ENCODE assay signal across 21 mouse cellular contexts in the genomic region with DNA sequence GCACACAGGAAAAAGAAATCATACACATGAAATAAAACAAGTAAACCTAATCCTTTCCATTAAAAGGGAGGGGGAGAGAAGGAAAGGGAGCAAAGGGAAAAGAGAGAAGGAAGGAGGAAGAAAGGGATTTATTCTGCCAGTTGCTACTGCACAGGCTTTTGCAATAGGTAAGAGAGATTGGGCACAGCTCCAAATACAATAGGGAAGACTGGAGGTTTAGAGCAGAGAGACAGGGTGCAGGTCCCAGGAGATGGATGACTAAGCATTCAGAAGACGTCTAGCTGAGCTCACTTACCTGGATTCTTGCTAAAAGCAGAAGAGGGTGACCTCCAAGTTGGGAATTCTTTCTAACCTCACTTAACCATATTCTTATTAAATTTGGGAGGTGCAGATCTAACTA. TPM values are rescaled to one million over a fixed set of nuclear protein-coding genes. Genes with fewer than 3 reads are reported as not detected.
DNase-seq lines count a peak whose midpoint lies in the region; ATAC-seq and TF ChIP-seq lines count a peak whose summit lies in the region.
"Had no signal": no experiment of that assay in that cellular context is flagged by ENCODE, and none has a peak within 500 bp of the region (broad histone marks: within the 10 kb centered on the region; RNA-seq: fewer than 3 reads in every experiment).

No protein-coding gene starts in this region.

- H3K9me3 ChIP-seq in stomach, embryonic 16.5 days (replicated peaks; ENCODE audit: control insufficient read depth, low read length) = no peaks in the 10 kb centered on the region
- no peaks in the 10 kb centered on the region for H3K9me3 ChIP-seq in heart, embryonic 10.5 days
- H3K9me3 ChIP-seq: embryonic facial prominence, embryonic 15.5 days; forebrain, embryonic 15.5 days; heart, embryonic 15.5 days; hindbrain, embryonic 13.5 days had no signal

- H3K4me1 ChIP-seq in kidney, adult 2 months (ENCODE audit: control insufficient read depth, insufficient read depth, low read length) = no peaks in the 10 kb centered on the region
- H3K4me1 ChIP-seq in stomach, embryonic 16.5 days (ENCODE audit: control insufficient read depth, insufficient read depth, low read length) = no peaks in the 10 kb centered on the region
- no peaks in the 10 kb centered on the region for H3K4me1 ChIP-seq in heart, embryonic 10.5 days
- H3K4me1 ChIP-seq: embryonic facial prominence, embryonic 15.5 days; forebrain, embryonic 15.5 days; heart, embryonic 15.5 days; hindbrain, embryonic 13.5 days had no signal

- H3K27ac ChIP-seq in kidney, adult 2 months (ENCODE audit: insufficient read depth, low read depth, low read length) = no peak overlapping the region
- H3K27ac ChIP-seq in stomach, embryonic 16.5 days (ENCODE audit: low read length) = no peak overlapping the region
- no peak overlapping the region for H3K27ac ChIP-seq in heart, embryonic 10.5 days
- H3K27ac ChIP-seq: embryonic facial prominence, embryonic 15.5 days; forebrain, embryonic 15.5 days; heart, embryonic 15.5 days; hindbrain, embryonic 13.5 days had no signal

- 36% methylated on average over 1 of the region's 1 CpGs for WGBS in kidney, adult 2 months
- 31% methylated on average over 1 of the region's 1 CpGs for WGBS in stomach, embryonic 16.5 days
- WGBS in heart, embryonic 10.5 days = 63% methylated on average over 1 of the region's 1 CpGs

- H3K36me3 ChIP-seq in kidney, adult 2 months (ENCODE audit: control insufficient read depth, insufficient read depth, low read length) = no peaks in the 10 kb centered on the region
- no peaks in the 10 kb centered on the region for H3K36me3 ChIP-seq in stomach, embryonic 16.5 days (ENCODE audit: control insufficient read depth, insufficient read depth, low read length)
- no peaks in the 10 kb centered on the region for H3K36me3 ChIP-seq in heart, embryonic 10.5 days
- H3K36me3 ChIP-seq: embryonic facial prominence, embryonic 15.5 days; forebrain, embryonic 15.5 days; heart, embryonic 15.5 days; hindbrain, embryonic 13.5 days had no signal

- H3K9ac ChIP-seq in stomach, embryonic 16.5 days (ENCODE audit: low read length) = no peak overlapping the region
- H3K9ac ChIP-seq: embryonic facial prominence, embryonic 15.5 days; forebrain, embryonic 15.5 days; heart, embryonic 15.5 days; hindbrain, embryonic 13.5 days had no signal

- no peak overlapping the region for H3K4me3 ChIP-seq in kidney, adult 2 months (ENCODE audit: insufficient read depth, low read depth, low read length)
- H3K4me3 ChIP-seq in stomach, embryonic 16.5 days (replicated peaks; ENCODE audit: low read length) = no peak overlapping the region
- no peak overlapping the region for H3K4me3 ChIP-seq in heart, embryonic 10.5 days
- H3K4me3 ChIP-seq: embryonic facial prominence, embryonic 15.5 days; erythroblast, embryonic 14.5 days; forebrain, embryonic 15.5 days; heart, embryonic 15.5 days; hindbrain, embryonic 13.5 days had no signal

- no peak overlapping the region for H3K4me2 ChIP-seq in stomach, embryonic 16.5 days (ENCODE audit: low read depth, low read length)
- H3K4me2 ChIP-seq: embryonic facial prominence, embryonic 15.5 days; forebrain, embryonic 15.5 days; heart, embryonic 11.5 days; heart, embryonic 15.5 days; hindbrain, embryonic 13.5 days had no signal

- peak; percentile 50; the same call in 1 of the 2 replicates for ATAC-seq in stomach, embryonic 16.5 days (ENCODE audit: insufficient read depth, low FRiP score)
- ATAC-seq: forebrain, embryonic 15.5 days had no signal

- no peak for TF ChIP-seq CTCF in kidney, adult 2 months (conservative IDR thresholded peaks at IDR 0.05; ENCODE audit: insufficient read depth, insufficient read length, low read depth, low read length)

- no peak for TF ChIP-seq POLR2A in kidney, adult 2 months (IDR thresholded peaks at IDR 0.05; ENCODE audit: low read depth, low read length)

- no peaks in the 10 kb centered on the region for H3K27me3 ChIP-seq in kidney, adult 2 months (replicated peaks; ENCODE audit: control insufficient read depth, insufficient read depth, low read length)
- H3K27me3 ChIP-seq in stomach, embryonic 16.5 days (ENCODE audit: control insufficient read depth, insufficient read depth, low read length) = no peaks in the 10 kb centered on the region
- H3K27me3 ChIP-seq in heart, embryonic 10.5 days (ENCODE audit: insufficient read depth, poor library complexity, severe bottlenecking) = no peaks in the 10 kb centered on the region
- H3K27me3 ChIP-seq: CH12.LX; embryonic facial prominence, embryonic 15.5 days; forebrain, embryonic 15.5 days; heart, embryonic 15.5 days; hindbrain, embryonic 13.5 days had no signal

- DNase-seq in kidney, adult 2 months = peak; percentile 60
- no peak for DNase-seq in kidney, postnatal 10 days
- DNase-seq in lung, postnatal 36 days = peak; percentile 61
- DNase-seq in lung, postnatal 10 days = no peak
- no peak for DNase-seq in heart, embryonic 10.5 days (ENCODE audit: low spot score)
- DNase-seq: adrenal gland, adult 2 months; adrenal gland, postnatal 25 days; cerebellum, adult 18-20 months; cerebellum, adult 9-11 months; cerebellum, postnatal 36 days; gastrocnemius, postnatal 36 days; heart, adult 18-20 months; heart, postnatal 14 days had no signal

RNA-seq across cellular contexts. Expression of gene Clint1, which starts 35.1 kb away (rescaled TPM):
- 63.0 and 64.9 TPM in 2 replicates for polyA plus RNA-seq in kidney, adult 2 months (2012; rRNA removed)
- 82.4 and 85.6 TPM in 2 replicates for polyA plus RNA-seq in stomach, embryonic 16.5 days (2015; fragmentation: Nextera tagmentation; extraction: Ambion mirVana)
- 69.6 and 80.0 TPM in 2 replicates for polyA plus RNA-seq in heart, embryonic 10.5 days (2016; fragmentation: Nextera tagmentation; extraction: Ambion mirVana)

Comparison
In these comparisons a context has a peak if more than half of its experiments do, and no peak if none do; other contexts are left out.
1. DNase-seq: peak in kidney, adult 2 months (single experiment) and lung, postnatal 36 days (single experiment); none in kidney, postnatal 10 days (single experiment), lung, postnatal 10 days (single experiment) and heart, embryonic 10.5 days (single experiment).